Mouse (Mus musculus) T-cell, adult 2 months (primary cell): ENCODE measurements around the gene Saysd1.
"Not testable (repeated sequence)": the region's sequence is repeated elsewhere in the genome, so short reads cannot be mapped to it uniquely, and the experiment has no call there.

Source experiments
- DNase-seq: peaks from one replicate; pipeline ENCODE4 v3.0.0; 2022; ENCODE audit warnings: low spot score

The Saysd1 gene

DNA sequence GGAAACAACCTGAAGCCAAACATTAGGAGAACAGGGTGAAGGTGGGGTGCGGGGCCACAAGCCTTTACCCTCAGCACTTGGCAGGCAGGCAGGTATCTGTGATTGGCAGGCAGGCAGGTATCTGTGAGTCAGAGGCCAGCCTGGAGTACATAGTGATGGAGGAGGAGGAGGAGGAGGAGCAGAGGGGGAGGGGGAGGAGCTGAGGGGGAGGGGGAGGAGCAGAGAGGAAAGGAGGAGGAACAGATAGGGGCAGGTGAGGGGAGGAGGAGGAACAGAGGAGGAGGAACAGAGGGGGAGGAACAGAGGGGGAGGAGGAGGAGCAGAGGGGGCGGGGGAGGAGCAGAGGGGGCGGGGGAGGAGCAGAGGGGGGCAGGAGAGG lies 105.6 kb downstream of the Saysd1 start:
- DNase-seq: no peak

DNA sequence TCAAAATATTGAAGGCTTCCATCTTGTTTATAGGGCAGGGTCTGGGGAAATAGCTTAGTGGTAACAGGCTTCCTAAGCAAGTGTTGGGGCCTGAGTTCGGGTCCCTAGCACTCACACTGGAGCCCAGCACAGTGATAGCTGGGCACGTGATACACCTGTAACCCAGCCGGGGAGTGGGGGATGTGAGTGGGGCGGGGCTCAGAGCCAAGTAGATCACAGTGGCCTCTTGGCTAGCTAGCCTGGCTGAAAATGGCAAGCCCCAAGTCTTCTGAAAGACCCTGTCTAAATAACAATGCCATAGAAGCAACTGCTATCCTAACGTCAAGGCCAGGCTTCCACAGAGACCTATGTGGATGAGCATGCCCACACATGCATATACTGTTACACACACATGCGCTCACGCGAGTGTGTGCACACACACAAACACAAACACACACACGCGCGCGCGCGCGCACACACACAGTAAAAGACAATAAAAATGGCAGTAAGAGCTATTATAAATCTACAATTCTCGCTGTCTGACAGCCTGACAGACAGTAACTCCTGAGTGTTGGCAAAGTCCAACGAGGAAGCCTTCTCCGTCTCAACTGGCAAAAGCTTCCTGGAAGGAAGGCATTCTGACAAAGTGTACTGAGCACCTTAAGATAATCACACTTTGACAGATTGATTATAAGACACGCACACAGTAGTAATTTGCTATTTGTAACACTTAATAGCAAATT lies 106.2 kb downstream of the Saysd1 start:
- DNase-seq: no peak

DNA sequence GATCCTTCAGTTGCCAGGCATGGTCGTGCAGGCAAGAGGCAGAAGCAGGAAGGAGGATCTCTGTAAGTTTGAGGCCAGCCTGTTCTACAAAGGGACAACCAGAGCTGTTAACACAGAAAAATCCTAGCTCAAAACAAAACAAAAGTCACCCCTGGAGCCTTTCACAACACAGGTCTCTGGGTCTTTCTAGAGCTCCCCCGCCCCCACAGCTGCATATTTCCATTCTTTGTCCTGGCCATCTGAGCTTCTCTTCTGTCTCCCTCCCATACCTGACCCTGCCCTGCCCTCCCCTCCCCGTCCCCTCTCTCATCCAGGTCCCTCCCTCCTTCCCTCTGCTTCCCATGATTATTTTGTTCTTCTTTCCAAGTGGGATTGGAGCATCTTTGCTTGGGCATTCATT lies 108.7 kb downstream of the Saysd1 start:
- DNase-seq: no peak

DNA sequence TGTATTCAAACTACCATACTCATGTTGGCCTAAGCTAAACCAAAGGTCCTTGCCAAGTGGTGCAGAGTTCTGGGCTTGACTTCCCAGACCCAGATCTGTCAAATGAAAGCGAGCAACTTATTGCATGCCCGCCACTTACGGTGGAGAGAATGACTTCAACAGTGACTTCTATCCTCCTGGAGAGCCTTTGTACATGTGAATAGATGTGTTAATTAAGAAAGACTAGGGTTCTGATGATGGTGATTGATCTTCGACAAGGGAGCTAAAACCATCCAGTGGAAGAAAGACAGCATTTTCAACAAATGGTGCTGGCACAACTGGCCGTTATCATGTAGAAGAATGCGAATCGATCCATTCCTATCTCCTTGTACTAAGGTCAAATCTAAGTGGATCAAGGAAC lies 110.9 kb downstream of the Saysd1 start:
- DNase-seq: not testable (repeated sequence)
